Mouse (Mus musculus) urinary bladder, postnatal 0 days (tissue): Measurements from ENCODE around the gene Gm13088. TPM values are rescaled to one million over a fixed set of nuclear protein-coding genes. Genes with fewer than 3 reads are reported as not detected.

Experiments used
- polyA plus RNA-seq: library from polyadenylated mRNA; unstranded; fragments of >200 nt; fragmentation: Nextera tagmentation; extraction: Ambion mirVana; gene quantifications from 2 replicates; pipeline ENCODE4 v1.2.1, GENCODE M21; 2015

The Gm13088 gene
- not detected in 2 replicates for polyA plus RNA-seq

DNA sequence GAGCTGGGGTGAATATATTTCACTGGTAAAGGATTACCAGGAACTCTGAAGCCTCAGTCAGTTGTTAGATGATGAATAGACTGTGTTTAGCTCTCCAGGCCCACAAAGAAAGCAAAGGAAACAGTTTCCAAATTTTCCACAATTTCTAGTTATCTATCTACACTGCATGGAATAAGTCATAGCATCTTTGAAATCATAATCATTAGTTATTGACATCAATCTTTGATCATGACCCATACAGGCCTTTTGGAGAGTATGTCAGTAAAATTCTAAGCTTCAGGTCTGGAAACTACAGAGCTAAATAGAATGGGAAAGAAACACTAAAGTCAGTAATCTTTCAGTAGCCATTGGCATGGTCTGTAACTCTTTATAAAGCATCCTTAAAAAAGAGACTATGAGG is at the start of gene Gm13088:
Gene Gm13088 (minus strand): TSS at position 101 of the 400 bp plus-strand sequence.

DNA sequence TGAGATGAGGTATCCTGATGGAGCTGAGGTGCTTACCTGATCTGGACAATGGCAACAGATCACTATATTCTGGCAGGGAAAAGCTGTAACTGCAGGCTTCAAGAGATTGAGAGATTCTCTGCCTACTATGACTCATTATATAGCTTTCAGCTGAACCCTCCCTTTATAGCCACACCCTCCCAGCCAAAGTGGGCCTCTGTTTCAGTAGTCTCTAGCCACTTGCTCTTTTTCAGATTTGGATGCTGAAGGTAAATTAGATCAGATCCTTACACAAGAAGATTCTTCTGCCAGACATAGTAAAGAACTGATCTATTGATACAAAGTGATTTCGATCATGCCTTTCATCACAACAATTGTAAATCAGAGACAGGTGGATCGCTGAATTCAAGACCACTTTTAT is 45.6 kb upstream of the Gm13088 start, which contains the start of gene Gm13089:
Gene Gm13089 (minus strand): TSS at position 101 of the 400 bp plus-strand sequence.

DNA sequence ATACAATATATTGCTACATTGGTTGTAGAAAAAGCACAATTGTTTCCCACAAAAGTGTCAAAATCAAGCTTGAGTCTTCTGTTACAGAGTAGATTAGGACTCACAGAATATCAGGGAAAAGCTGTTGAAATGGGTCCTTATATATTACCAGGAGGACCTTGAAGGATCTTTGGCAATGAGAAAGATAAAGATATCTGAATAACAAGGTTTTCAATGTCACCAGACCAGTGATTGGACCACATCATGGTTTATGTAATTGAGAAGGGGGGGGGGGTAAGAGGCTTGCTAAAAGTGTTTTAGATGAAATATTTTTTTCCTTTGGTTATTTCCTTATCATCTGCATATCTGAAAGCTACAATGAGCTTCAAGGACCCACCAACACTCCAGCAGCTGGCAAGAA is 42.3 kb downstream of the Gm13088 start, which contains the start of gene Gm13083:
Gene Gm13083 (plus strand): TSS at position 301 of the 400 bp plus-strand sequence.

Other genes with a start within 250 kb of the Gm13088 start
- 6.9 and 9.2 TPM in 2 replicates for gene Pramef8, start 244.8 kb downstream of the Gm13088 start, polyA plus RNA-seq
- not detected in 2 replicates for gene Oog4, start 206.9 kb downstream of the Gm13088 start, polyA plus RNA-seq
- not detected in 2 replicates for gene Gm13043, start 145.9 kb downstream of the Gm13088 start, polyA plus RNA-seq
- not detected in 2 replicates for gene Gm13040, start 121.3 kb downstream of the Gm13088 start, polyA plus RNA-seq
- not detected in 2 replicates for gene BC080695, start 105.5 kb downstream of the Gm13088 start, polyA plus RNA-seq
- gene Gm13057, start 105.5 kb downstream of the Gm13088 start, polyA plus RNA-seq: not detected in 2 replicates
- gene Gm13083, start 42.2 kb downstream of the Gm13088 start, polyA plus RNA-seq: not detected in 2 replicates
- gene Gm13089, start 45.5 kb upstream of the Gm13088 start, polyA plus RNA-seq: not detected in 2 replicates
- not detected in 2 replicates for gene Gm13078, start 62.2 kb upstream of the Gm13088 start, polyA plus RNA-seq
- not detected in 2 replicates for gene Gm13023, start 132.1 kb upstream of the Gm13088 start, polyA plus RNA-seq
- not detected in 2 replicates for gene Gm13084, start 158.8 kb upstream of the Gm13088 start, polyA plus RNA-seq
- gene Gm13103, start 189.3 kb upstream of the Gm13088 start, polyA plus RNA-seq: not detected in 2 replicates
- not detected in 2 replicates for gene Pramef6, start 243.1 kb upstream of the Gm13088 start, polyA plus RNA-seq